Mouse (Mus musculus) erythroid progenitor cell, adult 5-6 weeks (primary cell): ENCODE data around the gene Chaf1a. TPM values are rescaled to one million over a fixed set of nuclear protein-coding genes. Genes with fewer than 3 reads are reported as not detected.

Source experiments
- ATAC-seq: replicated peaks from 2 replicates; pipeline ENCODE4 v1.8.0; 2016; ENCODE audit warnings: moderate number of reproducible peaks, mild to moderate bottlenecking, moderate TSS enrichment, inconsistent platforms; ENCODE audit not compliant: poor library complexity, low FRiP score, severe bottlenecking
- total RNA-seq, 2 experiments: library from RNA; stranded (forward) in 1 of 2; stranded (reverse) in 1 of 2; fragments of 150-400 nt in 1 of 2; fragments of 186-747, 209-891 nt in 1 of 2; gene quantifications; 2 replicates each; pipeline versions ENCODE4 v1.2.3 to v1.2.4; 2015 to 2017; ENCODE audit warnings: low replicate concordance in 2 of 2

Gene Chaf1a
- total RNA-seq, 2 experiments from 2014 or later: 26.4 to 32.6 TPM

DNA sequence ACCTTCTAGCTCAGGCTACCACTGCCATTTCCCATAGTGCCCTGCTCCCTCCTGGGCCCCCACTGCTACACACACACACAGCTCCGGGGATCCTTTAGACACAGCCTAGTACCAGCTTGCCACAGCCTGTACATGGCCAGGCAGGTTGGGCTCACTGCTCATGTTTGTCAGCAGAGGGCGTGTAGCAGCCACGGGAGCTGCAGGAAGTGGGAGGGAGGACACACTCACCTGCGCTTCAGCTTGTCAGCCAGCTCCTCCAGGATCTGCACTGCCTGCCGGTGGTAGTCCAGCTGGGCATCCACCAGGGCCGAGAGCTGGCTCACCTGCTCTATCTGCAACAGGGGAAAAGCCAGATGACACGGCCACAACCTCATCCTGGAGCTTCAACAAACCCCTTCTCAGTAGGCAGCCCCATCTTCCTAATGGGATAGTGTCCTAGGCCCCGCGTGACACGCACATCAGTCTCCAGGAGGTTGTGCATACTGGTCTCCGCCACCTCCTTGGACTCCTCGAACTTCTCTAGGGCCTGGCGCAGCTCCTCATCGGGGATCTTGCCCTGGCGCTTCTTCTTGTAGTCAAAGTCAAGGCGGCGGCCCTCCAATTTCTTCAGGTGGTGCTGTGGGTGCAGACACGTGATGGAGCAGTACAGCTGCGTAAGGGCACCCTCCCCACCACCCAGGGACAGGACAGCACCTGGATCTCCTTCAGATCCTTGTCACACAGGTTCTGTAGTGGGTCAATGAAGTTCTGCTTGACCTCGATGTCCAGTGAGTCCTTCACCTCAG is 21.7 kb upstream of the Chaf1a start:
- no peak for ATAC-seq

DNA sequence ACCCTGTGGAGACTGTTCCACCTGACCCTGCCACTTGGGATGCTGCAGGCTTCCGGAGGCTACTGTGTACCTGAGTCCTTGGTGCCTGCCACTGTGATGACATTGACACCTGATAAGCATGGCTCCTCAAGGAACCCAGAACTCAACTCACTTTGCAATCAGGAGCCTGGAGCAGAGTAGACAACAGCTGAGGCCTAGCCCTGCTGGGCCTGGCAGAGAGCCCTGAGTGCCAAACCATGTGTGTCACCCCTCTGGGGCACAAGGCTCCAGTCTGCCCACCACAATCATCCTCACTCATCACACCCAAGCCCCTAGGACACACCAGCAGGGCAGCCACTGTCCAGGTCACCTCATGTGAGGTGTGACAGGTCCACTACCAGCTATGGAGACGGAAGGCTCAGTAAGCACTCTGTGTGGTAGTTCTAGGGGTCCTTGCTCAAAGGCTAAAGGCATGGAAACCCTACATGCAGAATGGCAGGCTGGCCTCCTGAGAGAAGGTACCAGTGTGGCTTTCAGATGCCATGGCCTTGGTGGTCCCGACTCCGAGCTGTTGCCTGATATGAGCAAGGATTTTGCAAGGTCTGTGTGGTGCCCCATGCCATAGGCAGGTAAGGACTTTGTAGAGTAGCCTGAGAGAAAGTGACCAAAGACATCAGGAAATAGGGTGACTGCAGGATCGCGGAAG is 19.7 kb upstream of the Chaf1a start:
- ATAC-seq: no peak

- ATAC-seq: no peak
Observed at GRCm38 (mm10) chr17:56021161-56021910, 18.9 kb upstream of the Chaf1a start.

GRCm38 (mm10) chr17:56022131-56022988 is 17.9 kb upstream of the Chaf1a start:
- no peak for ATAC-seq

DNA sequence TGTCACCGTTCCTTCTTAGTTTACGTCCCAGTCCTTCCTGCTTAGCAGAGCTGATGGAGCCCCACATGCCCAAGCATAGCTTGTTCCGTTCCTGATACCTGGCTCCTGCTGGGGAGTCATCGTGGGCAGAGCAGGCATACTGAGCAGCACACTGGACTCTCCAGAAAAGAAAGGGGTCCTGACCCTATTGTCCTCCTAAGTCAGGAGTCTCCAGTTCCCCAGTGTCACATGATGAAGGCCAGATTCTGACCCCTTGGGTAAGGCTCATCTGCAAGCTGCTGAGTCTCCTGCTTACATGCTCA is 17.3 kb upstream of the Chaf1a start:
- ATAC-seq: no peak

- ATAC-seq: no peak
Observed at GRCm38 (mm10) chr17:56023386-56023785, 16.9 kb upstream of the Chaf1a start.

DNA sequence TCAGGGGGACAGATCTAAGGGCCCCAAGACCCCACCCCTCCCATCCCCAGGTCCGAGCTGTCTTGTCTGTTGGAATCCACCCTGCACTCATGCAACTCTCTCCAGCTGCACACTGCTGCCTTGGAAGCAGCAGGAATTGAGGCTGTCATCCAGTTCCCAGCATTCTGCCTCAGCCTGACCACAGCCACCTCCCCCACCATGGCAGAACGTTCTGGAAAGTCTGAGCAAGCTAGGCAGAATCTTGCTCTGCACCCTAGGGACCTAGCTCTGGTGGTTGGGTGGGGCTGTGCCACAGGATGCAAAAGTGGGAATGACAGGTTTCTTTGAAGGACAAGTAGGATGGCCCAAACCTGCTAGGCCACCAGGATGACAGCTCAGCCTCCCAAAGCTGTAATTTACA is 15.8 kb upstream of the Chaf1a start:
- ATAC-seq: no peak

GRCm38 (mm10) chr17:56024931-56025330 is 15.3 kb upstream of the Chaf1a start:
- ATAC-seq: no peak

DNA sequence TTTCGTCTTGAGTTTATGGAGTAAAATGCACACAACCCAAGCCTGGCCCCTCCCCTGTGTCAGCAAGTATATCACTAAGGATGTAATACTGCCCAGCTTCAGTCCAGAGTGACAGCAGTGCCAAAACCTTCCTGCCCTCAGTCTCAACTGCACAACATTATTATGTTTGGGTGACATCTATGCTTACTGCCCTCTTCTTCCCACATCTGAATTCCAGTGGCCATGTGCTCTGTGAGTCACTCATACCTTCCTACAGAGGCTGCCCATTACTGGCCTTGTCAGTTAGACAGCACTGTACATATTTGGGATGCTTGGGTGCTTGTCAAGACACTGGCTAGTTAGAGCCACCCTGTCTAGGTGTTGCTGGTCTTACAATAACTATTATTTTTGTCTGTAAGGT is 13.9 kb upstream of the Chaf1a start:
- ATAC-seq: no peak

- ATAC-seq: no peak
Observed at GRCm38 (mm10) chr17:56026881-56027280, 13.4 kb upstream of the Chaf1a start.

- ATAC-seq: no peak
Observed at GRCm38 (mm10) chr17:56027801-56028441, 12.3 kb upstream of the Chaf1a start.

DNA sequence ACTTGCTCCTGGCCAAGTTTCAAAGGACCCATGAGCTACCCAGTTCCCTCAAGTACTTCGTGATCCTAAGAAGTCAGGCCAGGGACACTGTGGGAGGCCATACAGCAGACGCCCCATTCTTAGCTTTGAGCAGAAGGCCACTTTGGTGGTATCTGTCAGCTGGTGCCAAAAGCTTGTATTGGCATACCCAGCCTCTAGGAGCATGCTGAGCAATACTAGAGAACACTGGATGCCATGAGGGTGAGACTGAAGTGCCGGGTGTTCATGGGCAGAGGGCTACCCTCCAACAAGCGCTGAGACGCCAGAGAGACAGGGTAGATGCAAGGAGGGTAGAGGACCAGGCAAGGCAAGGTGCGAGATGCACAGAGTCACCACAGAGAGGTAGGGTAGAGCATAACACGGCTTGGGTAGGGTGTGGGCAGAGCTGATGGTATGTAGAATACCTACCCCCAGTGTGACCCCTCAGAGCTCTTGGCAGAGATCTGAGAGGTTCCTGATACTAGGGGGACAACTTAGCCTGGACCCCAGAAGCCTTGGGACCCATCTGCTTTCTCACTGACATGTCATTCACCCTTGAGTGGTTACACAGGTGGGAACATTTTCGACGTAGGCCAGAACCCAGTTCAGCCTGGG is 9.9 kb upstream of the Chaf1a start:
- ATAC-seq: no peak

GRCm38 (mm10) chr17:56030919-56031318 is 9.3 kb upstream of the Chaf1a start:
- ATAC-seq: no peak

- no peak for ATAC-seq
Observed at GRCm38 (mm10) chr17:56031431-56031830, 8.8 kb upstream of the Chaf1a start.

DNA sequence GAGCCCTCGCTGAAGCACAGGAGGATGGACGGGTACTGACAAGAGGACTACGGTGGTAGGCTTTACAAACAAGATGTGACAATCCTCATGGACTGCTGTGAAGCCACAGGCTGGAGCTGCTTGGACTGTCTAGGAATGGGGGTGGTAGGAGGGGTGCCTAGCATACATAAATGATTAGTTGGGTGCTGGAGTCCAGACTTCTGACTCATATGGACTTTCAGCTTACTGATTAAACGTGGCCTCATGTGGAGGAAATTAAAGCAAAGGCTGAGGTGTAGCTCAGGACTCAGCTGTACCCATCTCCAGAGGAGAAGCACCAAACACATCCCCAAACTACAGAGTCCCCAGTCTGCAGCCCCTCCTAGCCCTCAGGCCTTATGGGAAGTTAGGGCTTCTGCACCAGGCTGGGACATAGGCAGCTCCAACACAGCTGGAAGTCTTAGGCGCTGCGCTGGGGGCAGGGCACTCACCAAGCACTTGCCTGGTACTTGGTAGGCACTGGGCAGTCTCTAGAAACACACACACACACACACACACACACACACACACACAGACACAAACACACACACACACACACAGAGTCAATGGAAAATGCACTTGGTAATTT is 8.0 kb upstream of the Chaf1a start:
- no peak for ATAC-seq

DNA sequence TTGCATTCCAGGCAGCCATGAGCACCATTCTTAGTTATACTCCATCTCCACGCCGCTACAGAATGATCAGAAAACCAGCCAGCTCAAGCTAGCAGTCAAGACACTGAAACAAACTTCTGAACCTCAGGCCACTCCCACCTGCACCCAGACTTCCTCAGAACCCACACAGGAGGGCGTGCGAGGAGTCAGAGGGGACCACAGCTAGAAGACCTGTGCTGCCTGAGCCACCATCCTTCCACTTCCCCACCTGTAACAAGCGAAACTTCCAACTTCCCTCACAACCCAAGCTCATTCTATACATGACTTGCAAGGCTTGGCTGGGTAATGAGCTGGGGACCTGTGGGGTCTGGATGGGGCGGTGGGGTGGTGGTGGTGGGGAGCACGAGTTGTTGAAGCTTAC is 7.4 kb upstream of the Chaf1a start:
- no peak for ATAC-seq

GRCm38 (mm10) chr17:56034040-56034725 is 6.1 kb upstream of the Chaf1a start:
- ATAC-seq: no peak

- ATAC-seq: no peak
Observed at GRCm38 (mm10) chr17:56034726-56035100, 5.5 kb upstream of the Chaf1a start.
